Mouse (Mus musculus) left cerebral cortex, adult 2 months (tissue): Measurements from ENCODE around the gene Palm2. TPM values are rescaled to one million over a fixed set of nuclear protein-coding genes. Genes with fewer than 3 reads are reported as not detected.

ENCODE experiments used
- DNase-seq, 2 experiments: peaks; one replicate each; pipeline ENCODE4 v3.0.0; 2021 to 2022; ENCODE audit warnings: low spot score in 2 of 2, mixed read lengths in 1 of 2; ENCODE audit errors: extremely low spot score in 1 of 2
- H3K27ac ChIP-seq: fragments of 200-600 bp; 2 replicates; pipeline ENCODE4 v1.8.1; 2022
- H3K4me3 ChIP-seq: fragments of 200-600 bp; 2 replicates; pipeline ENCODE4 v1.8.1; 2022
- CTCF ChIP-seq: fragments of 200-600 bp; IDR thresholded peaks from 2 replicates; pipeline ENCODE4 v1.8.1; 2022; ENCODE audit warnings: antibody characterized with exemption, mild to moderate bottlenecking, moderate library complexity
- intact Hi-C: fragments of 180-260 bp; cut with DNase I; formaldehyde crosslinking; loops from one replicate; pipeline ENCODE4 v1.15.1; 2025
- total RNA-seq, 2 experiments: library from RNA; stranded (reverse); gene quantifications; 2 replicates each; pipeline ENCODE4 v1.2.3; 2021

Gene Palm2
- total RNA-seq, 2 experiments from 2014 or later, result 60.4 to 64.3 TPM

DNA sequence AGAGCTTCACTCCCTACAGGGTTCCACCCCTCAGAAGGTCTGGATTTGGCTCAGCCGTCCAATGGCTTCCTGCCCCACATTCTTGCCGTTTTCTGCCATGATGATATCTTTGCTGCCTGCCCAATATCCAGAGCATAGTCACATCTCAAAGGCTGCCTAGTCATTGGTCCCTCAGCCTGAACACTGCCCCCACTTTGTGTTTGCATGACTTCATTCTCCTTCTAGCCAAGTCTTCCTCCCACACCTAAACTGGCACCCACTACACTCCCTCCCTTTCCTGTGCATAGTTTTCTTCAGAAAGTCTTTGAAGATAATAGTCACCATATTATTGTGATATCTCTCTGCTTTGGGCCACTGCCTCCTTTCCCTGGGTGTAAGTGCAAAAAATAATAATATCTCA, 123.1 kb downstream of the Palm2 start:
- Histone ChIP-seq H3K4me3 (no peak overlapping the region), H3K27ac (no peak overlapping the region)
- intact Hi-C loops, result no loop called here
- TF ChIP-seq CTCF, result no peak
- DNase-seq, result peak in 1 of 2 experiments; percentile 18

DNA sequence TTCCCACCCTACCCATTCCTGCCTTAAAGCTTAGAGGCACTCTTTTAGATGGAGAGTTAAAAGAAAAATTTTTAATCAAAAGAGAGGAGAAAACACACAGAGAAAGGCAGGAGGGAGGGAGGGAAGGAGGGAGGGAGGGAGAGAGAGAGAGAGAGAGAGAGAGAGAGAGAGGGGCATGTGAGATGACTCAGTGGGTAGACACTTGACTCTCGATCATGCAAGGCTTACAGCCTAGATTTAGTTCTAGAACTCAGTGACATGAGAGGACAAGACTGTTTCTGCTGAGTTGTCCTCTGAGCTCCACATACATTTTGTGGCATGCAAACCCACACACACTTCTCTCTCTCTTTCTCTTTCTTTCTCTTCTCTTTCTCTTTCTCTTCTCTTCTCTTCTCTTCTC, 125.4 kb downstream of the Palm2 start:
- H3K27ac ChIP-seq, result no peak overlapping the region
- no peak for DNase-seq
- intact Hi-C loops, result no loop called here
- no peak for TF ChIP-seq CTCF
- H3K4me3 ChIP-seq, result no peak overlapping the region

- Histone ChIP-seq H3K27ac (no peak overlapping the region), H3K4me3 (no peak overlapping the region)
- intact Hi-C loops, result no loop called here
- no peak for DNase-seq
- TF ChIP-seq CTCF, result no peak
Observed at GRCm38 (mm10) chr4:57560010-57560409, 126.0 kb downstream of the Palm2 start.

DNA sequence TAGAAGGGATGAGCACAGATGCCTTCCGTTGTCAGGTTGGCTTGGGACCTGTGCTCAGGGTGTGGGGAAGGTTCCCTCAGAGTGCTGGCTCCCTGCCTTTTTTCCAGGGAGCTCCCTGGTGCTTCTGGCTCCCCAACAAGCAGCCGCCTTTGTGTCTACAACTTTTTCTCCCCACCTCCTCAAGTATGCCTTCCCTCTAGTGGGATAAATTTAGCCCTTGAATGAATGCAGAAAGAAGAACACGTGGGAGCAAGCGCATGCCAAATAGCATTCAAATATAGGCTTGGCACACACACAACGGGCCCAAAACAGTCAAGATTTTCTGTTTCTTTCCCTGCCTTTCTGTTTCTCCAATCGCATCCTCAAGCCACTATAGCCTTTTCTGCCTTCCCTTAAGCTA, 127.0 kb downstream of the Palm2 start:
- no peak for TF ChIP-seq CTCF
- intact Hi-C loops, result no loop called here
- peak; percentile 51 to 52 for DNase-seq
- Histone ChIP-seq H3K4me3 (no peak overlapping the region), H3K27ac (peak overlapping the region; percentile 4; the same call in 1 of the 2 replicates)

DNA sequence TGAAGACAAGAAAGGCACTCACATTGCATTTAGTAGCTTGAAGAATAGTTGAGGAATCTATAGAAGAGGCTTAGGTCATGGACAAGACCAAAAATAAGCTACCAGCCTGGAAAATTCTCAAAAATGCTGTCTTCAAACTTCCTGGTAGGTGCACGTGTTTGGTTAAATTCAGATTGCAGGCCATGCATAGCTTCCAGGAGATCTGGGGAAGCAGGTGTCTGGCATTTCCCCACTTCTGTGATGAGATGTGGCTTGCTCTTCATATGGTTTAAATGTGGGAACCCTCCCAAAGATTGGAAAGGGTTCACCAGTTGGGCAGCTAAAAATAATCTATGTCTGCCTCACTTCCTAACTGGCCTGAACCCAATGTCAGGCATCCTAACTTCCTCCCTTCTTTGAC, 131.2 kb downstream of the Palm2 start:
- Histone ChIP-seq H3K27ac (no peak overlapping the region), H3K4me3 (no peak overlapping the region)
- TF ChIP-seq CTCF, result no peak
- no peak for DNase-seq
- intact Hi-C loops, result loop anchor here (5.0 kb wide), 1 partner anchor 78 kb away; no protein-coding TSS in a partner anchor

GRCm38 (mm10) chr4:57565811-57566210, 131.8 kb downstream of the Palm2 start:
- Histone ChIP-seq H3K4me3 (no peak overlapping the region), H3K27ac (no peak overlapping the region)
- DNase-seq, result no peak
- intact Hi-C loops, result loop anchor here (5.0 kb wide), 1 partner anchor 79 kb away; no protein-coding TSS in a partner anchor
- TF ChIP-seq CTCF, result peak; percentile 25

DNA sequence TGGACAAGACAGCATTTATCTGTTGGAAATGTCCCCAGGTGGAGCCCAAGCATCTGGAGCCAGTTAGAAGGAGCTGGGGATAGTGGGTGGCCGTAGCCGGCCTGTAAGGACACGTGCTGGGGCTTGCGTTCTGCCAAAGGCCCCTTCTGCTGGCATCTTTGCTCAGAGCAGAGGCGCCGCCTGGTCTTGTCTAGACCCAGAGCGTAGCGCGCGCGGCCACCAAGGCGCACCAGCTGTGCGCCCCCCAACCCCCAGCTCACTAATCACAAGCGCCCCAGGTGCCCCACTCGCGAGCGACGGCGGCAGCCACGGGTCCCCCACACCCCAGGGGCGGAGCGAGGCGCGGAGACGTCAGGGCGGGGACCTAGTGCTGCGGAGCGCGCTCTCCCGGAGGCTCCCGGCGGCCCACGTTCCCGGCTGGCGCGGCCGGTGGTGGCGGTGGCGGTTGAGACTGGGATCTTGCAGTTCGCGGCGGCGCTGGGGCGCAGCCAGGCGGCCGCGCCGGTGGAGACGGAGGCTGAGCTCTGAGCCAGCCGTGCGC, 133.7 kb downstream of the Palm2 start, which contains the start of gene Pakap:
Gene Pakap, plus strand, starts transcription at position 514 of the 541 bp plus-strand sequence.
- no peak; the same call in 1 of the 2 replicates for TF ChIP-seq CTCF
- peak within 1 kb of the TSS; percentile 61 for H3K27ac ChIP-seq
- peak within 1 kb of the TSS; percentile 51 for H3K4me3 ChIP-seq
- peak; percentile 81 to 83 for DNase-seq
- intact Hi-C loops, result loop anchor here (2.0 to 5.0 kb wide), 2 partner anchors 39 to 80 kb away; no protein-coding TSS in a partner anchor

DNA sequence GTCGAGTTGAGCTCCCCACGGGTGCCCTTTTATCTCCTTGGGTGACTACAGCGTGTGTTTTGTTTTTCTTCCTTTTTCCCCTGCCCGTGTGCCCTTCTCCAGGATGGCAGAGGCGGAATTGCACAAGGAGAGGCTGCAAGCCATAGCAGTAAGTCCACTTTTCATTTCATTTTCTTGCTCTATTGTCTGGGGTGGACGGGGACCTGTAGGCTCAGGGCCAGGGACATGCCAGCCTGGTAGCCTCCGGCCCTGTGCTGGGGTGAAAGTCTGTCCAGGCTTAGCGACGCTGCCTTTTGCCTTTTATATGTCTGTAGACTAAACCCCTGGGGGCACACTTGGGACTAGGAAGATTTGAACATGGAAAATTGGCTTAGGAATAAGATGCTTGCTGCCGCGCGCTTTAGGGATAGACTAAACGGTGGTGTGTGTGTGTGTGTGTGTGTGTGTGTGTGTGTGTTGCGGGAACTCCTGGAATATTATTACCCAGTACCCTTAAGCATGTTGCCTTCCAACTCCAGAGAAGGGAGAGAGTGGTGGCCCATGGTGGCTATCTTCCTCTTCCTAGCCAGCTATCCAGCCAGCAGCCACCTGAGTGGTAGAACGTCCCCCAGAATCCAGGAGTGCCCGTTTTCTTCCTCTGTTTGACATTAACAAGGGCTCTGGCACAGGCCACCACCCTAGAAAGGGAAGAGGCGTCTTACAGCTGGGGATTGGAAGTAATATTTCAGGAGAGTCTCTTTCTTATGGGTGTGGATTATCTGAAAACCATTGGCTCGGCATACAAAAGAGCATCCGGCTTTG, 134.4 kb downstream of the Palm2 start:
- Histone ChIP-seq H3K4me3 (peak overlapping the region; percentile 51), H3K27ac (no peak overlapping the region)
- intact Hi-C loops, result loop anchor here (2.0 to 5.0 kb wide), 2 partner anchors 38 to 81 kb away; no protein-coding TSS in a partner anchor
- TF ChIP-seq CTCF, result no peak
- DNase-seq, result no peak

GRCm38 (mm10) chr4:57569069-57569355, 135.0 kb downstream of the Palm2 start:
- no peak for TF ChIP-seq CTCF
- intact Hi-C loops, result loop anchor here (2.0 to 5.0 kb wide), 2 partner anchors 38 to 82 kb away; no protein-coding TSS in a partner anchor
- no peak for DNase-seq
- Histone ChIP-seq H3K27ac (no peak overlapping the region), H3K4me3 (no peak overlapping the region)

GRCm38 (mm10) chr4:57569711-57570110, 135.7 kb downstream of the Palm2 start:
- Histone ChIP-seq H3K27ac (no peak overlapping the region), H3K4me3 (no peak overlapping the region)
- intact Hi-C loops, result loop anchor here (2.0 to 5.0 kb wide), 2 partner anchors 37 to 82 kb away; no protein-coding TSS in a partner anchor
- no peak for TF ChIP-seq CTCF
- no peak for DNase-seq

DNA sequence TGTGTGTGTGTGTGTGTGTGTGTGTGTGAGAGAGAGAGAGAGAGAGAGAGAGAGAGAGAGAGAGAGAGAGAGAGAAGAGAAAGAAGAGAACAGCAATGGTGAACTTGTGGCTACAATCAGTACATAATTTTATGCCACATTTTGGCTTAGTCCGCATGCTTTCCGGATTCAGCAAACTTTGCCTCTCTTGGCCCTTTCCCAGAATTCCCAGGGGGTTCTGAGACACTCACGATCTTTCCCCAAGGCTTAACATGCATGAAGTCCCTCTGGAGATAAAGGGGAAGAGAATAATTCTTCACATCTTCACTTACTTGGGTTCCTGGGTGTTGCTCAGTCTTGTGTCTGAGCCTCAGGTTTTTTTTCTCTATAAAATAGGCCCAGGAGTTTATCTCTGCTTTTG, 136.2 kb downstream of the Palm2 start:
- Histone ChIP-seq H3K27ac (no peak overlapping the region), H3K4me3 (no peak overlapping the region)
- no peak for DNase-seq
- no peak for TF ChIP-seq CTCF
- intact Hi-C loops, result no loop called here

DNA sequence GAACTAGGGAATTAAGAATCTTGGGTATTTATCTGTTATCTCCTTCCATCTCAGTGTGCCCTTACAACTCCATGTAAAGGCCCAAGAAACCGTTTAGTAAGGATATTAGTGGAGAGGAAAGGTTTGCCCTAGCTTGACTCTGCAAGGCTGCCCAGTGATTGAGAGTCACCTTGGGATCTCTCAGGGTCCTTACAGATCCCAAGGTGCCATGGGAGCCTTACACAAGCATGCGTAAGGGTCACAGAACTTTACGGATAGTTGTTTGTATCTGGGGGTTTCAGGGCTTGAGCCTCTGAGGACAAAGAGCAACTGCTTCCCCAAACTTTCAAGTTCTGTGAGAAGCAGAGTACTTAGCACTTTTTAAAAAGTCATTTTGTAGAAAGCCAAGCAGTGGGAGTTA, 140.1 kb downstream of the Palm2 start:
- Histone ChIP-seq H3K4me3 (no peak overlapping the region), H3K27ac (no peak overlapping the region)
- intact Hi-C loops, result no loop called here
- no peak for DNase-seq
- no peak for TF ChIP-seq CTCF
